ENCODE assay signal across 15 mouse cellular contexts in the genomic region with DNA sequence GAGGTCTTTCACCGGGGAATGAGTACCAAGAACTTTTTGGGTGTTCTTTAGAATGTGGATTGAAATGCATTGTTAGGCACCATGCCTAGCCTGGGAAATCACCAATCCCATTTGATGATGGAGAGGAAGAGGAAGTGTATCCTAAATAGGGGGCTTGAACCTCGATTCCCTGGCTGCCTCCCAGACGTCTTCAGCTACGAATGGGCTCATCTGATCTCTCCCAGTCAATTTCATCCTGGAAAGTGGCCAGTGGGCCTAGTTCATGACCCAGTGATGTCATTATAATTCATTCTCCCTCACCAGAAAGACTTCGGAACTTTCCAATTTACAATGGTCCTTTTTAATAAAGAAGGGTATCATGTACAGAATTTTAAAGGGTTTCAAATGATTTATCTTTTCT.
A peak's percentile ranks its signal among the peaks of the same experiment; 100 is the strongest.
DNase-seq lines count a peak whose midpoint lies in the region; ATAC-seq and TF ChIP-seq lines count a peak whose summit lies in the region.
"Had no signal": no experiment of that assay in that cellular context is flagged by ENCODE, and none has a peak within 500 bp of the region (broad histone marks: within the 10 kb centered on the region; RNA-seq: fewer than 3 reads in every experiment).

No protein-coding gene starts in this region.

- no peaks in the 10 kb centered on the region for H3K36me3 ChIP-seq in liver, postnatal 0 days (replicated peaks; ENCODE audit: insufficient read depth, low read length)
- H3K36me3 ChIP-seq in kidney, embryonic 14.5 days (ENCODE audit: control insufficient read depth, insufficient read depth, low read length): no peaks in the 10 kb centered on the region
- no peaks in the 10 kb centered on the region for H3K36me3 ChIP-seq in kidney, postnatal 0 days (ENCODE audit: insufficient read depth, low read length)
- H3K36me3 ChIP-seq in lung, postnatal 0 days (ENCODE audit: insufficient read depth, low read length): no peaks in the 10 kb centered on the region
- H3K36me3 ChIP-seq: forebrain, embryonic 15.5 days; midbrain, embryonic 12.5 days had no signal

- TF ChIP-seq EP300 in liver, postnatal 0 days (IDR thresholded peaks at IDR 0.05; ENCODE audit: low read depth): no peak
- TF ChIP-seq EP300 in lung, postnatal 0 days (IDR thresholded peaks at IDR 0.05): no peak; the same call in 1 of the 2 replicates

- ATAC-seq in liver, postnatal 0 days: no peak
- no peak for ATAC-seq in kidney, embryonic 14.5 days (ENCODE audit: low FRiP score, low TSS enrichment)
- no peak for ATAC-seq in kidney, postnatal 0 days (replicated peaks; ENCODE audit: low FRiP score, low read depth)
- ATAC-seq in lung, postnatal 0 days: peak; percentile 30
- ATAC-seq: forebrain, embryonic 15.5 days; hindbrain, postnatal 0 days had no signal

- H3K9me3 ChIP-seq in liver, postnatal 0 days (ENCODE audit: low read length): no peaks in the 10 kb centered on the region
- no peaks in the 10 kb centered on the region for H3K9me3 ChIP-seq in kidney, embryonic 14.5 days (ENCODE audit: control insufficient read depth, low read length)
- H3K9me3 ChIP-seq in kidney, postnatal 0 days (replicated peaks; ENCODE audit: low read length): no peaks in the 10 kb centered on the region
- H3K9me3 ChIP-seq in lung, postnatal 0 days (ENCODE audit: low read length): no peaks in the 10 kb centered on the region
- H3K9me3 ChIP-seq: forebrain, embryonic 15.5 days; midbrain, embryonic 12.5 days had no signal

- no peak overlapping the region for H3K4me2 ChIP-seq in liver, postnatal 0 days (ENCODE audit: low read depth, low read length)
- no peak overlapping the region for H3K4me2 ChIP-seq in kidney, embryonic 14.5 days (replicated peaks; ENCODE audit: low read depth, low read length)
- no peak overlapping the region for H3K4me2 ChIP-seq in kidney, postnatal 0 days (ENCODE audit: low read length)
- H3K4me2 ChIP-seq in lung, postnatal 0 days (replicated peaks; ENCODE audit: low read depth, low read length): no peak overlapping the region
- H3K4me2 ChIP-seq: forebrain, embryonic 15.5 days; midbrain, embryonic 12.5 days had no signal

- H3K27ac ChIP-seq in liver, postnatal 0 days (ENCODE audit: low read depth): no peak overlapping the region
- H3K27ac ChIP-seq in kidney, embryonic 14.5 days (ENCODE audit: low read depth, low read length): 0 out of 2 replicates have a peak overlapping the region, but pooled peaks have one; percentile 43
- peak overlapping the region; percentile 54 for H3K27ac ChIP-seq in kidney, postnatal 0 days
- no peak overlapping the region for H3K27ac ChIP-seq in lung, postnatal 0 days (ENCODE audit: low read length)
- H3K27ac ChIP-seq: forebrain, embryonic 15.5 days; hindbrain, postnatal 0 days; left cerebral cortex, adult 2 months; midbrain, embryonic 12.5 days had no signal

- H3K9ac ChIP-seq in liver, postnatal 0 days (replicated peaks): no peak overlapping the region
- no peak overlapping the region for H3K9ac ChIP-seq in kidney, embryonic 14.5 days (ENCODE audit: low read depth, low read length)
- H3K9ac ChIP-seq in kidney, postnatal 0 days (ENCODE audit: low read depth, low read length): no peak overlapping the region
- no peak overlapping the region for H3K9ac ChIP-seq in lung, postnatal 0 days (replicated peaks; ENCODE audit: low read depth)
- H3K9ac ChIP-seq: forebrain, embryonic 15.5 days; midbrain, embryonic 12.5 days had no signal

- no peaks in the 10 kb centered on the region for H3K27me3 ChIP-seq in liver, postnatal 0 days (ENCODE audit: insufficient read depth, low read length)
- H3K27me3 ChIP-seq in kidney, embryonic 14.5 days (ENCODE audit: control insufficient read depth, insufficient read depth, low read length): no peaks in the 10 kb centered on the region
- no peaks in the 10 kb centered on the region for H3K27me3 ChIP-seq in kidney, postnatal 0 days (ENCODE audit: insufficient read depth, low read length)
- no peaks in the 10 kb centered on the region for H3K27me3 ChIP-seq in lung, postnatal 0 days (replicated peaks; ENCODE audit: insufficient read depth, low read length)
- H3K27me3 ChIP-seq: forebrain, embryonic 15.5 days; midbrain, embryonic 12.5 days had no signal

- WGBS in liver, postnatal 0 days (ENCODE audit: insufficient replicate concordance): 59% methylated on average over 5 of the region's 5 CpGs
- WGBS in kidney, embryonic 14.5 days: 37% methylated on average over 5 of the region's 5 CpGs
- 40% methylated on average over 5 of the region's 5 CpGs for WGBS in kidney, postnatal 0 days
- 38% methylated on average over 5 of the region's 5 CpGs for WGBS in lung, postnatal 0 days

- H3K4me3 ChIP-seq in liver, postnatal 0 days (ENCODE audit: low read depth, low read length): no peak overlapping the region
- H3K4me3 ChIP-seq in kidney, embryonic 14.5 days (ENCODE audit: low read length): no peak overlapping the region
- no peak overlapping the region for H3K4me3 ChIP-seq in kidney, postnatal 0 days (replicated peaks; ENCODE audit: low read depth, low read length)
- H3K4me3 ChIP-seq in lung, postnatal 0 days (ENCODE audit: low read depth, low read length): no peak overlapping the region
- H3K4me3 ChIP-seq: erythroblast, embryonic 14.5 days; forebrain, embryonic 15.5 days; left cerebral cortex, adult 2 months; midbrain, embryonic 12.5 days had no signal

- peak; percentile 4 for DNase-seq in liver
- no peak for DNase-seq in liver, postnatal 0 days
- DNase-seq in kidney, postnatal 0 days (ENCODE audit: low spot score): no peak
- peak; percentile 31 for DNase-seq in lung, postnatal 0 days (ENCODE audit: low spot score)
- no peak for DNase-seq in layer of hippocampus, adult 9-10 months (ENCODE audit: low spot score)
- no peak for DNase-seq in thymus, postnatal 36 days
- DNase-seq: cerebellum, postnatal 25 days; heart, postnatal 4 days; thymus, postnatal 25 days had no signal

- no peak for TF ChIP-seq CTCF in liver, postnatal 0 days (IDR thresholded peaks at IDR 0.05; ENCODE audit: low read depth)
- no peak for TF ChIP-seq CTCF in kidney, postnatal 0 days (IDR thresholded peaks at IDR 0.05; ENCODE audit: low read depth)
- no peak for TF ChIP-seq CTCF in lung, postnatal 0 days (IDR thresholded peaks at IDR 0.05)

- H3K4me1 ChIP-seq in liver, postnatal 0 days (ENCODE audit: insufficient read depth): no peaks in the 10 kb centered on the region
- no peaks in the 10 kb centered on the region for H3K4me1 ChIP-seq in kidney, embryonic 14.5 days (ENCODE audit: control insufficient read depth, insufficient read depth, low read length)
- no peaks in the 10 kb centered on the region for H3K4me1 ChIP-seq in kidney, postnatal 0 days (replicated peaks; ENCODE audit: insufficient read depth, low read length)
- no peaks in the 10 kb centered on the region for H3K4me1 ChIP-seq in lung, postnatal 0 days (ENCODE audit: insufficient read depth, low read depth, low read length)
- H3K4me1 ChIP-seq: forebrain, embryonic 15.5 days; midbrain, embryonic 12.5 days had no signal

Comparison
In these comparisons a context has a peak if more than half of its experiments do, and no peak if none do; other contexts are left out.
1. DNase-seq: peak in liver (single experiment) and lung, postnatal 0 days (single experiment); none in liver, postnatal 0 days (single experiment), kidney, postnatal 0 days (single experiment), layer of hippocampus, adult 9-10 months (single experiment) and thymus, postnatal 36 days (0 of 2).
2. H3K27ac ChIP-seq: peak in kidney, embryonic 14.5 days (single experiment) and kidney, postnatal 0 days (single experiment); none in liver, postnatal 0 days (single experiment) and lung, postnatal 0 days (single experiment).